Mouse (Mus musculus): ENCODE data around the gene Steap3.

- TF ChIP-seq USF1 (IDR thresholded peaks at IDR 0.05; ENCODE audit: low read depth) (no peak), CTCF (IDR thresholded peaks at IDR 0.05; ENCODE audit: control insufficient read depth, insufficient read depth, insufficient read length) (no peak), FOSL1 (IDR thresholded peaks at IDR 0.05; ENCODE audit: insufficient read depth, low read length, poor library complexity, severe bottlenecking) (no peak), CEBPB (IDR thresholded peaks at IDR 0.05; ENCODE audit: low read depth) (no peak), MYOG (IDR thresholded peaks at IDR 0.05; ENCODE audit: control insufficient read depth, extremely low read depth, insufficient read length) (no peak)
These were observed 27.9 kb downstream of the Steap3 start for GRCm38 (mm10) chr1:120244646-120245045.

Data from C2C12 (cell line).